Mouse (Mus musculus): ENCODE data around the gene Faxc.
A peak's percentile ranks its signal among the peaks of the same experiment; 100 is the strongest.

The Faxc gene

GRCm38 (mm10) chr4:21930971-21931771 lies at the start of gene Faxc:
Gene Faxc (plus strand): TSS chr4:21931329.
- DNase-seq (ENCODE audit: low read depth, low spot score) = peak; percentile 34

GRCm38 (mm10) chr4:21882806-21883205 lies 48.3 kb upstream of the Faxc start:
- DNase-seq (ENCODE audit: low read depth, low spot score) = no peak

- no peak for DNase-seq (ENCODE audit: low read depth, low spot score)
Observed at GRCm38 (mm10) chr4:21885831-21886230, 45.3 kb upstream of the Faxc start.

- peak; percentile 45 for DNase-seq (ENCODE audit: low read depth, low spot score)
Observed at GRCm38 (mm10) chr4:21931772-21932630, 872 bp downstream of the Faxc start.

GRCm38 (mm10) chr4:21935378-21935777 lies 4.2 kb downstream of the Faxc start:
- DNase-seq (ENCODE audit: low read depth, low spot score) = no peak

GRCm38 (mm10) chr4:21936424-21936823 lies 5.3 kb downstream of the Faxc start:
- DNase-seq (ENCODE audit: low read depth, low spot score) = no peak

GRCm38 (mm10) chr4:21937890-21938289 lies 6.8 kb downstream of the Faxc start:
- DNase-seq (ENCODE audit: low read depth, low spot score) = no peak

GRCm38 (mm10) chr4:21944672-21945071 lies 13.5 kb downstream of the Faxc start:
- DNase-seq (ENCODE audit: low read depth, low spot score) = no peak

- DNase-seq (ENCODE audit: low read depth, low spot score) = peak; percentile 56
Observed at GRCm38 (mm10) chr4:21951444-21951843, 20.3 kb downstream of the Faxc start.

GRCm38 (mm10) chr4:21952255-21952654 lies 21.1 kb downstream of the Faxc start:
- DNase-seq (ENCODE audit: low read depth, low spot score) = no peak

- peak; percentile 72 for DNase-seq (ENCODE audit: low read depth, low spot score)
Observed at GRCm38 (mm10) chr4:21957570-21958321, 26.6 kb downstream of the Faxc start.

GRCm38 (mm10) chr4:21971949-21972348 lies 40.8 kb downstream of the Faxc start:
- no peak for DNase-seq (ENCODE audit: low read depth, low spot score)

GRCm38 (mm10) chr4:21974126-21974525 lies 43.0 kb downstream of the Faxc start:
- peak; percentile 46 for DNase-seq (ENCODE audit: low read depth, low spot score)

GRCm38 (mm10) chr4:21980471-21980870 lies 49.3 kb downstream of the Faxc start:
- no peak for DNase-seq (ENCODE audit: low read depth, low spot score)

GRCm38 (mm10) chr4:21982449-21982848 lies 51.3 kb downstream of the Faxc start:
- DNase-seq (ENCODE audit: low read depth, low spot score) = no peak

GRCm38 (mm10) chr4:21986857-21987256 lies 55.7 kb downstream of the Faxc start:
- DNase-seq (ENCODE audit: low read depth, low spot score) = no peak

- DNase-seq (ENCODE audit: low read depth, low spot score) = no peak
Observed at GRCm38 (mm10) chr4:21987460-21987859, 56.3 kb downstream of the Faxc start.

GRCm38 (mm10) chr4:21989571-21990091 lies 58.5 kb downstream of the Faxc start:
- no peak for DNase-seq (ENCODE audit: low read depth, low spot score)

GRCm38 (mm10) chr4:21990580-21991235 lies 59.6 kb downstream of the Faxc start:
- DNase-seq (ENCODE audit: low read depth, low spot score) = peak; percentile 61

- DNase-seq (ENCODE audit: low read depth, low spot score) = peak; percentile 79
Observed at GRCm38 (mm10) chr4:22017656-22018379, 86.7 kb downstream of the Faxc start.
